Mouse (Mus musculus) forebrain, embryonic 16.5 days (tissue): ENCODE measurements around the gene Nup188. TPM values are rescaled to one million over a fixed set of nuclear protein-coding genes. Genes with fewer than 3 reads are reported as not detected.
A peak's percentile ranks its signal among the peaks of the same experiment; 100 is the strongest.

Experiments
- ATAC-seq: fragments of 200-750 bp; cut with Nextera tagmentation; 2 replicates; pipeline ENCODE4 v1.8.0; 2017; ENCODE audit warnings: mild to moderate bottlenecking, moderate library complexity
- H3K27ac ChIP-seq: fragments of 300-500 bp; sonication (generic); 2 replicates; pipeline ENCODE4 v1.5.1; 2014; ENCODE audit warnings: low read length, control low read depth
- H3K27me3 ChIP-seq: fragments of 300-500 bp; sonication (generic); replicated peaks from 2 replicates; pipeline ENCODE4 v1.6.1; 2014; ENCODE audit warnings: low read length; ENCODE audit not compliant: control insufficient read depth, insufficient read depth
- H3K36me3 ChIP-seq: fragments of 300-500 bp; sonication (generic); 2 replicates; pipeline ENCODE4 v1.6.1; 2014; ENCODE audit not compliant: control insufficient read depth, insufficient read depth
- H3K4me1 ChIP-seq: fragments of 300-500 bp; sonication (generic); replicated peaks from 2 replicates; pipeline ENCODE4 v1.6.1; 2014; ENCODE audit warnings: low read length; ENCODE audit not compliant: control insufficient read depth, insufficient read depth
- H3K4me2 ChIP-seq: fragments of 300-500 bp; sonication (generic); 2 replicates; pipeline ENCODE4 v1.6.1; 2014; ENCODE audit warnings: mild to moderate bottlenecking, low read length, control low read depth
- H3K4me3 ChIP-seq: fragments of 300-500 bp; sonication (generic); replicated peaks from 2 replicates; pipeline ENCODE4 v1.5.1; 2014; ENCODE audit warnings: mild to moderate bottlenecking, low read length, control low read depth
- H3K9ac ChIP-seq: fragments of 300-500 bp; sonication (generic); replicated peaks from 2 replicates; pipeline ENCODE4 v1.6.1; 2014; ENCODE audit warnings: low read depth, low read length, control low read depth
- H3K9me3 ChIP-seq: fragments of 300-500 bp; sonication (generic); 2 replicates; pipeline ENCODE4 v1.6.1; 2016; ENCODE audit warnings: low read length; ENCODE audit not compliant: control insufficient read depth
- WGBS: fragments of 180-500 bp; shearing (Covaris S2); extraction: QIAGEN DNeasy Blood & Tissue Kit; methylation state at CpG from one replicate; pipeline ENCODE4 v1.1.7; 2014; 5-methylcytosine and 5-hydroxymethylcytosine counted together
- polyA plus RNA-seq: library from polyadenylated mRNA; unstranded; fragments of >200 nt; fragmentation: Nextera tagmentation; extraction: Ambion mirVana; gene quantifications from 2 replicates; pipeline ENCODE4 v1.2.1, GENCODE M21; 2015

Gene Nup188
- polyA plus RNA-seq, 1 experiment from 2014 or later = 25.3 TPM

DNA sequence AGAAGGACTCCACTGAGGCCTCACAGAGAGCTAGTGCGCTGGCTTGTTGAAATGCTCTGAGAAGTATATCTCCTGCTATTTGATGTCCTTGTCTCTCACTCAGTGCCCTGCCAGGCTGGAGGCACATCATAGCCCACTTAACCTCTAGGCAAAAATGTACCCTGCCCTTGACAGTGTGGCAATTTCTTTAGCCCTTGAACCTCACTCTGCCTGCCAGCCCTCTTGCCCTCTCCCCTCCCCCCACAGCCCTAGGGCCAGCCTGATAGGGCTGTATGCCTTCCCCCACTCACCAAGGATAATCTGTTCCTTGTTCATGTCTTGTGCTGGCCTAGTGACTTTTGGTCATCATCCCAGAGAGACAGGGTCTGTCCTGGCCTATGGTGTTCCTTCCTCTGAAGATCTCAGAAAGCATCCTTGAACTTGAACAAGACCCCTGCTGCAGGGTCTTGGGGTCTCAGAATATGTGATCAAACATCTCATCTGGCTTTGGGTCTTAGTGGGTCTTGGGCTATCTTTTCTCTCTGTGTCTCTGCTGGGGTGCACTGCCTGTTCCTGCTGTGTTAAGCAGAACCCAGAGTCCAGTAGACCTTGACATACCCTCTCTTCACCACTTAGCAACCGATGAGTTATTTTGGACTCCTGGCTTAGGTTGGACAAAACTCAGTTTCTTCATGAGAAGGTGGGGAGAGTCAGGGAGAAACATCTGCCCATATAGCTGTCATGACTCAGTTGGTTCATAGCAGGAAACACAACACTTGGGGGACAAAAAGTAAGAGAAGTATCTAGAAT is 79.3 kb downstream of the Nup188 start:
- WGBS = 90% methylated on average over 2 of the region's 2 CpGs
- Histone ChIP-seq H3K9ac (no peak overlapping the region), H3K27me3 (no peaks in the 10 kb centered on the region), H3K36me3 (peaks cover 16% of the 10 kb centered on the region), H3K27ac (no peak overlapping the region), H3K4me1 (peaks cover 12% of the 10 kb centered on the region), H3K9me3 (no peaks in the 10 kb centered on the region), H3K4me2 (peak overlapping the region; percentile 96), H3K4me3 (peak overlapping the region; percentile 99)
- no peak for ATAC-seq

DNA sequence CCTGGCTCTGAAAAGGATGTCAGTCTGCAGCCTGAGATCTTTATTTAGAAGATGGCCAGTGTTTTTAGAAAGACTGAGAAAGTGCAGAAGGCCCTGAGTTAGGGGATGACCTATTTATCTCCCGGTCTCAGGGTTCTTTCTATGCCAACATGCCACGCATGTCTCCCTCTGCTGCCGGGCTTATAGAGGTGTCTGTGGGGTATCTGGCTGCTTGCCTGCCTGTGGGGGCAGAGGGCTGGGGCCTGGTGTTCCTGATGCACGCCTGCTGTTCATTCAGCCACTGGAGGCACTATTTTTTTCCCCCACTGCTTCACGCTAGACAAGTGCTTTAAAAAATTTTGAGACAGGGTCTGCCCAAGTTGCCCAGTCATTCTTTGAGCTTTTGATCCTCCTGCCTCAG is 80.0 kb downstream of the Nup188 start:
- H3K4me3 ChIP-seq = no peak overlapping the region
- WGBS = 73% methylated on average over 5 of the region's 5 CpGs
- no peaks in the 10 kb centered on the region for H3K9me3 ChIP-seq
- H3K36me3 ChIP-seq = peaks cover 20% of the 10 kb centered on the region
- H3K9ac ChIP-seq = no peak overlapping the region
- H3K4me2 ChIP-seq = no peak overlapping the region
- no peaks in the 10 kb centered on the region for H3K27me3 ChIP-seq
- no peak overlapping the region for H3K27ac ChIP-seq
- ATAC-seq = no peak
- peaks cover 12% of the 10 kb centered on the region for H3K4me1 ChIP-seq

DNA sequence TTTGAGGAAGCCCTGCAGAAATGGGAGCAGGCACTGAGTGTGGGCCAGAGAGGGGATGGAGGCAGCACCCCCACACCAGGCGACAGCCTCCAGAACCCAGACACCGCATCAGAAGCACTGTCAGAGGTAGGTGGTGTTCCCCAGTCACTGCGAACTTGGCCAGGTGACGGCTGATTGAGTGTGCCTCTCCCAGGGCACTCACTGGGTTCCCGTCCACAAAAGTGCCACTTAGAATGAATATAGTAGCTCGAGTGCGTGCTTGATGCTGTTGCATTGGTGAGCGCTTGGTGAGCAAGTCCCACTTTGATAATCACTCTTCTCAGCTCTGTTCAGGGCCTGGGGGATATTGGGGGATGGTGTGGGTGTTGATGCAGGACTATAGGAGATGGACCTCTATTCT is 85.3 kb downstream of the Nup188 start:
- no peak overlapping the region for H3K27ac ChIP-seq
- H3K4me1 ChIP-seq = no peaks in the 10 kb centered on the region
- H3K9ac ChIP-seq = no peak overlapping the region
- no peak overlapping the region for H3K4me3 ChIP-seq
- WGBS = 96% methylated on average over 8 of the region's 8 CpGs
- H3K27me3 ChIP-seq = no peaks in the 10 kb centered on the region
- ATAC-seq = no peak
- H3K36me3 ChIP-seq = peaks cover 42% of the 10 kb centered on the region
- no peaks in the 10 kb centered on the region for H3K9me3 ChIP-seq
- H3K4me2 ChIP-seq = no peak overlapping the region

DNA sequence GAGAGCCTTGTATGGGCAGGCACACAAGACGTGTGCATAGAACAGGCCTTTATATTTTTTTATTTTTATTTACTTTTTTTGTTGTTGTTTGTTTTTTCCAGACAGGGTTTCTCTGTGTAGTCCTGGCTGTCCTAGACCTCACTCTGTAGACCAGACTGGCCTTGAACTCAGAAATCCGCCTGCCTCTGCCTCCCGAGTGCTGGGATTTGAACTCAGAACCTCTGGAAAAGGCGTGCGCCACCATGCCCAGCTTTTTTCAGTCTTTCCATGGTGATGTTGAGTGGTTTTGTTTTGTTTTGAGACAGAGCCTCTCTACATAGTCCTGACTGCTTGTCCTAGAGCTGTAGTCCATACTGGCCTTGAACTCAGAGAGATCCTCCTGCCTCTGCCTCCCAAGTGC is 86.5 kb downstream of the Nup188 start:
- WGBS = 93% methylated on average over 5 of the region's 5 CpGs

DNA sequence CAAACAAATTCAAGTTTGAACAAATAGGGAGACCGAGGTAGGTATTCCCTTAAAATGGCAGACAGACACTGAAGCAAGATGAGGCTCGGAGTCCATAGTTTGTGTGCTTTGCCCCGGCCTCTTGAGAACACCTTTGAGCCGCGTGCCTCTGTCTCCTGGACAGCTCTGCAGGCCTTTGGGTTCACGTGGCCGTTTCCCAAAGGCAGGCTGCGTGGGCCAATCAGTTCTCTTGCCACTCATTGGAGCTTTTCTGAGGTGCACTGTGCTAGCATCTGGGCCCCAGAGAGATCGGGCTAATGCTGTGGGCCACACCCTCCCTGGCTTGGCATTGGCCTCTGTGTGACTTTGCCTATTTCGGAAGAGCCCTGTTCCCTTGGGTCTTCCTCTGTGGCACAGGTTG is 89.7 kb downstream of the Nup188 start:
- Histone ChIP-seq H3K4me3 (no peak overlapping the region), H3K9ac (no peak overlapping the region), H3K4me1 (no peaks in the 10 kb centered on the region), H3K27ac (no peak overlapping the region), H3K27me3 (no peaks in the 10 kb centered on the region), H3K4me2 (no peak overlapping the region), H3K36me3 (peaks cover 38% of the 10 kb centered on the region), H3K9me3 (no peaks in the 10 kb centered on the region)
- no peak for ATAC-seq
- WGBS = 92% methylated on average over 10 of the region's 10 CpGs

More for the DNA sequence above, 86.5 kb downstream of the Nup188 start:
- Histone ChIP-seq H3K9ac (no peak overlapping the region), H3K9me3 (no peaks in the 10 kb centered on the region), H3K36me3 (peaks cover 45% of the 10 kb centered on the region), H3K4me1 (no peaks in the 10 kb centered on the region), H3K27me3 (no peaks in the 10 kb centered on the region), H3K4me3 (no peak overlapping the region), H3K27ac (no peak overlapping the region), H3K4me2 (no peak overlapping the region)
- ATAC-seq = no peak

DNA sequence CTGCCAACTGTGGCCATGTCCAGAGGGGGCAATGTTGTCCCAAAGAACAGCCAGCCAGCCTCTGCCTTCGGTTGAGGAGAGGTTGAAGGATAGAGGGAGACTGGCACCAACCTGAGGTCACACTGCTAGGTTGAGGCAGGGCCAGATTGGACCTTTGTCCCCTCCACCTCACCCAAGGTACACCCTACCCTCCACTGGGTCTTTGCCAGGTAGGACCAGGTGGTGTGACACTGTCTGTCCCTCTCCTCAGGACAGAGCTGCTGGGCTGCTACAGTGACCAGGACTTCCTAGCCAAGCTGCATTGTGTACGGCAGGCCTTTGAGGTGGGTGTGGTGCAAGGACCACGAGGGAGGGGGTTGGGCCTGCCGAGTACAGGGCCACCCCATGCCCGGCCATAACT is 91.5 kb downstream of the Nup188 start:
- Histone ChIP-seq H3K9ac (no peak overlapping the region), H3K27me3 (no peaks in the 10 kb centered on the region), H3K27ac (no peak overlapping the region), H3K9me3 (no peaks in the 10 kb centered on the region), H3K4me1 (no peaks in the 10 kb centered on the region), H3K36me3 (peaks cover 32% of the 10 kb centered on the region), H3K4me2 (no peak overlapping the region), H3K4me3 (no peak overlapping the region)
- WGBS = 84% methylated on average over 5 of the region's 5 CpGs
- no peak for ATAC-seq

DNA sequence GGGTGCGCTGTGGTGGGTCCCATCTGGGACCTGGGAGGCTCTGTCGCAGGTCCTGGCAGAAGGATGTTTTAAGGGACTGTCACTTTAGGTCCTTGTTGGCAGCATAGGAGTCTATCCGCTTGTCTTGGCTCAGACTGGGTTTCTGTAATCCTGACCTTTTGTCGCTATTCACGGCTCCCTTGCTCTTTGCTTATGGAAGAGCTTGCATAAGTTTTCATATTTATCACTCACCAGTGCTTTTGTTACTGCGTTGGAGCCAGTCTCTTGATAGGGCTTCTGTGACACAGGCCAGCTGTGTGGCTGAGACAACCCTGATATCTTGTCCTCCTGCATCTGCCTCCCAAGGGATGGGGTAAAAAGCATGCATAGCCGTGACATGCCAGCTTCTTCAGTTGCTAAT is 93.1 kb downstream of the Nup188 start:
- Histone ChIP-seq H3K27me3 (no peaks in the 10 kb centered on the region), H3K4me3 (no peak overlapping the region), H3K9ac (no peak overlapping the region), H3K27ac (no peak overlapping the region), H3K4me2 (no peak overlapping the region), H3K9me3 (no peaks in the 10 kb centered on the region), H3K36me3 (peaks cover 27% of the 10 kb centered on the region), H3K4me1 (no peaks in the 10 kb centered on the region)
- no peak for ATAC-seq
- 93% methylated on average over 7 of the region's 7 CpGs for WGBS

DNA sequence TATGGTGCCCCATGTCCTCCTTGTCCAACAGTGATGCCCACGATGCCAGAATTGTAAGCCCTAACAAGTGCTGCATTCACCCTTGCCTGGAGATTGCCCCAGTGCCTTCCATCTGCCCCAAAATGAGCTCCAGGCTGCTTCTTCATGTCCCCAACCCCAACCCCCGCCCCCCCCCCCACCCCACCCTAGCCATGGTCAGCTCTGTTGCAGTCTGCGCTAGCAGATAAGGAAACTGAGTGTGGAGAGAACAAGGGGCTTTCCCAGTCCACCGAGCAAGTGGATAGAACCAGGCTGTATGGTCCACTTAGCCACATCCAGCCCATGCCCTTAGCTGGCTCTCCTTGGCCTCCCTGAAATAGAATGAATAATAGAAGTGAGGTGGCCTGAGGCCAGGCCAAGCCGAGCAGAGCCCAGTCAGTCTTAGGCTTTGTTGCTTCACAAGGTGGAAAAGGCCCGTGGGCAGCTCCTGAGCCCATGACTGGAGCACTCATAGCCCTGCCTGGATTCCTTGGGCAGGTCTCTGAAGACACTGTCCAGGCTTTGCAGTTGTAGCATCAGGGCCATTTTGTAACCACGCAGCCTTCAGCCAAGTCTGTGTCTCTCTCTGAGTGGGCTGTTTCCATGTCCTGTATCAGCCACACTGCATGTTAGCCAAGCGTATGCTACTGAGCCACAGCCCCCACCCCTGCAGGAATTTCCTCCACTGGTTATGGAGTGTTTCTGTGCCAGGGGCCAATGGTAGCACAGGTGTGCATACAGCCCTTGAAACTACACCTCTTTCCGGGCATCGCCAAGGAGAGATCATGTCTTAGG is 94.6 kb downstream of the Nup188 start:
- peaks cover 28% of the 10 kb centered on the region for H3K36me3 ChIP-seq
- WGBS = 95% methylated on average over 10 of the region's 10 CpGs

DNA sequence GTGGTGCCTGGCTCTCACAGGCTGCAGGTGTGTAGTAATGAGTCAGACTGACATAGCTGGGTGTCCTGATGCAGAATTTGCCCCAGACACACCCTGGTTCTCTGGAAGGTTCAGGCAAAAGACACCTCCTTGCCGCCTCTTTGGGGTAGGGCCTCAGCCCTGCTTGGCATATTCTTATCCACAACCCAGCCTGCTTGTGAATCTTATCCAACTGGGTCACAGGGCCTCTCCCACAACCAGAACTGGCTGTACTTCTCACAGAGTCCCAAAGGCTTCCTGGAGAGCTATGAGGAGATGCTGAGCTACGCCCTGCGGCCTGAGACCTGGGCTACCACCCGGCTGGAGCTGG is 95.2 kb downstream of the Nup188 start:
- Histone ChIP-seq H3K4me3 (no peak overlapping the region), H3K36me3 (peaks cover 28% of the 10 kb centered on the region), H3K4me1 (no peaks in the 10 kb centered on the region), H3K9ac (no peak overlapping the region), H3K27me3 (no peaks in the 10 kb centered on the region), H3K27ac (no peak overlapping the region), H3K9me3 (no peaks in the 10 kb centered on the region), H3K4me2 (no peak overlapping the region)
- 88% methylated on average over 4 of the region's 4 CpGs for WGBS
- no peak for ATAC-seq

More for the DNA sequence above, 94.6 kb downstream of the Nup188 start:
- Histone ChIP-seq H3K9me3 (no peaks in the 10 kb centered on the region), H3K4me2 (no peak overlapping the region), H3K27me3 (no peaks in the 10 kb centered on the region), H3K4me3 (no peak overlapping the region), H3K27ac (no peak overlapping the region), H3K4me1 (no peaks in the 10 kb centered on the region), H3K9ac (no peak overlapping the region)
- ATAC-seq = no peak
